In genomic region chr2:93772054-93772764, GRCm38 (mm10) we compare ENCODE assay signal across 9 mouse cellular contexts. TPM values are rescaled to one million over a fixed set of nuclear protein-coding genes. Genes with fewer than 3 reads are reported as not detected.
DNase-seq lines count a peak whose midpoint lies in the region; ATAC-seq lines count a peak whose summit lies in the region.
"Had no signal": no experiment of that assay in that cellular context is flagged by ENCODE, and none has a peak within 500 bp of the region (broad histone marks: within the 10 kb centered on the region; RNA-seq: fewer than 3 reads in every experiment).

No protein-coding gene starts in this region.

- H3K27me3 ChIP-seq in neural tube, embryonic 13.5 days, result no peaks in the 10 kb centered on the region

- WGBS in neural tube, embryonic 13.5 days, result 39% methylated on average over 16 of the region's 16 CpGs
- 27% methylated on average over 16 of the region's 16 CpGs for WGBS in large intestine, adult 2 months

- H3K9me3 ChIP-seq in neural tube, embryonic 13.5 days, result no peaks in the 10 kb centered on the region

- H3K9ac ChIP-seq in neural tube, embryonic 13.5 days, result no peak overlapping the region

- H3K4me1 ChIP-seq in neural tube, embryonic 13.5 days (replicated peaks), result peaks cover 30% of the 10 kb centered on the region

- DNase-seq in embryo, embryonic 10 days (ENCODE audit: low spot score), result peak; percentile 61
- DNase-seq in embryo, embryonic 9.5 days (ENCODE audit: extremely low spot score), result no peak
- no peak for DNase-seq in neural tube, embryonic 10.5 days (ENCODE audit: extremely low spot score, low spot score)
- peak; percentile 22 for DNase-seq in large intestine, adult 2 months (ENCODE audit: low read depth, low spot score)
- DNase-seq in testis, postnatal 10 days (ENCODE audit: low spot score), result no peak
- DNase-seq in spleen, postnatal 14 days (ENCODE audit: low spot score in 2 of 2), result no peak
- DNase-seq in left cerebral cortex, postnatal 25 days (ENCODE audit: low spot score in 2 of 2), result no peak
- DNase-seq: heart, postnatal 36 days had no signal

- H3K27ac ChIP-seq in neural tube, embryonic 13.5 days (replicated peaks), result no peak overlapping the region

- peaks cover 12% of the 10 kb centered on the region for H3K36me3 ChIP-seq in neural tube, embryonic 13.5 days

- H3K4me2 ChIP-seq in neural tube, embryonic 13.5 days, result no peak overlapping the region

- intact Hi-C loops in left cerebral cortex, postnatal 25 days (cut with DNase I), result no loop called here

- H3K4me3 ChIP-seq in neural tube, embryonic 13.5 days, result no peak overlapping the region

- 0 out of 2 replicates have a peak, but pooled peaks have one; percentile 48 for ATAC-seq in neural tube, embryonic 13.5 days (ENCODE audit: low read depth)

RNA-seq across cellular contexts. Expression of gene Ext2, which starts 50.2 kb away (rescaled TPM):
- 71.4 and 78.4 TPM in 2 replicates for polyA plus RNA-seq in neural tube, embryonic 13.5 days (2015; fragmentation: Nextera tagmentation; extraction: Ambion mirVana)
- polyA plus RNA-seq in large intestine, adult 2 months (2012; rRNA removed), result 29.6 and 31.6 TPM in 2 replicates
- 10 to 100 TPM; 51.2 to 53.0 TPM for total RNA-seq in left cerebral cortex, postnatal 25 days (2021)

Comparison
In these comparisons a context has a peak if more than half of its experiments do, and no peak if none do; other contexts are left out.
1. DNase-seq: peak in embryo, embryonic 10 days (single experiment) and large intestine, adult 2 months (single experiment); none in embryo, embryonic 9.5 days (single experiment), neural tube, embryonic 10.5 days (single experiment), testis, postnatal 10 days (single experiment), spleen, postnatal 14 days (0 of 2) and left cerebral cortex, postnatal 25 days (0 of 2).